Mouse (Mus musculus) lung, embryonic 16.5 days (tissue): Measurements from ENCODE around the gene Atpaf2. TPM values are rescaled to one million over a fixed set of nuclear protein-coding genes. Genes with fewer than 3 reads are reported as not detected.

Experiments used
- ATAC-seq: fragments of 200-750 bp; cut with Nextera tagmentation; 2 replicates; pipeline ENCODE4 v1.8.0; 2017; ENCODE audit warnings: low read depth, mild to moderate bottlenecking, moderate library complexity
- H3K27ac ChIP-seq: fragments of 300-500 bp; sonication (generic); 2 replicates; pipeline ENCODE4 v1.5.1; 2014; ENCODE audit warnings: mild to moderate bottlenecking, control low read depth, low read length
- H3K27me3 ChIP-seq: fragments of 300-500 bp; sonication (generic); 2 replicates; pipeline ENCODE4 v1.6.1; 2014; ENCODE audit warnings: low read depth, low read length, mixed read lengths; ENCODE audit not compliant: control insufficient read depth, insufficient read depth
- H3K36me3 ChIP-seq: fragments of 300-500 bp; sonication (generic); 2 replicates; pipeline ENCODE4 v1.6.1; 2014; ENCODE audit warnings: low read length; ENCODE audit not compliant: control insufficient read depth, insufficient read depth
- H3K4me1 ChIP-seq: fragments of 300-500 bp; sonication (generic); replicated peaks from 2 replicates; pipeline ENCODE4 v1.6.1; 2014; ENCODE audit warnings: low read length, mixed read lengths; ENCODE audit not compliant: control insufficient read depth, insufficient read depth
- H3K4me2 ChIP-seq: fragments of 300-500 bp; sonication (generic); 2 replicates; pipeline ENCODE4 v1.6.1; 2014; ENCODE audit warnings: low read depth, low read length, control low read depth
- H3K4me3 ChIP-seq: fragments of 300-500 bp; sonication (generic); 2 replicates; pipeline ENCODE4 v1.5.1; 2014; ENCODE audit warnings: mild to moderate bottlenecking, low read length, control low read depth
- H3K9ac ChIP-seq: fragments of 300-500 bp; sonication (generic); 2 replicates; pipeline ENCODE4 v1.6.1; 2014; ENCODE audit warnings: low read length, control low read depth
- H3K9me3 ChIP-seq: fragments of 300-500 bp; sonication (generic); 2 replicates; pipeline ENCODE4 v1.6.1; 2016; ENCODE audit warnings: low read length; ENCODE audit not compliant: control insufficient read depth
- WGBS: fragments of 180-500 bp; shearing (Covaris S2); extraction: QIAGEN DNeasy Blood & Tissue Kit; methylation state at CpG from one replicate; pipeline ENCODE4 v1.1.7; 2014; 5-methylcytosine and 5-hydroxymethylcytosine counted together
- polyA plus RNA-seq: library from polyadenylated mRNA; unstranded; fragments of >200 nt; fragmentation: Nextera tagmentation; extraction: Ambion mirVana; gene quantifications from 2 replicates; pipeline ENCODE4 v1.2.1, GENCODE M21; 2015

Gene Atpaf2
- polyA plus RNA-seq, 1 experiment from 2014 or later: 45.9 TPM

GRCm38 (mm10) chr11:60436618-60437017 is 18.4 kb upstream of the Atpaf2 start:
- Histone ChIP-seq H3K9me3 (no peaks in the 10 kb centered on the region), H3K36me3 (peaks cover 18% of the 10 kb centered on the region), H3K4me3 (no peak overlapping the region), H3K9ac (no peak overlapping the region), H3K4me2 (no peak overlapping the region), H3K27me3 (no peaks in the 10 kb centered on the region), H3K4me1 (no peaks in the 10 kb centered on the region), H3K27ac (no peak overlapping the region)
- 84% methylated on average over 3 of the region's 3 CpGs for WGBS
- ATAC-seq: no peak

GRCm38 (mm10) chr11:60435133-60435532 is 16.9 kb upstream of the Atpaf2 start:
- H3K27ac ChIP-seq: no peak overlapping the region
- peaks cover 15% of the 10 kb centered on the region for H3K36me3 ChIP-seq
- no peak overlapping the region for H3K4me2 ChIP-seq
- no peaks in the 10 kb centered on the region for H3K27me3 ChIP-seq
- no peaks in the 10 kb centered on the region for H3K4me1 ChIP-seq
- H3K9me3 ChIP-seq: no peaks in the 10 kb centered on the region
- H3K9ac ChIP-seq: no peak overlapping the region
- ATAC-seq: no peak
- no peak overlapping the region for H3K4me3 ChIP-seq
- 94% methylated on average over 1 of the region's 1 CpGs for WGBS

- Histone ChIP-seq H3K4me1 (no peaks in the 10 kb centered on the region), H3K27me3 (no peaks in the 10 kb centered on the region), H3K9ac (no peak overlapping the region), H3K36me3 (peaks cover 17% of the 10 kb centered on the region), H3K4me2 (no peak overlapping the region), H3K9me3 (no peaks in the 10 kb centered on the region), H3K4me3 (no peak overlapping the region), H3K27ac (no peak overlapping the region)
- no peak for ATAC-seq
These were observed 15.2 kb upstream of the Atpaf2 start for GRCm38 (mm10) chr11:60433501-60433900.

GRCm38 (mm10) chr11:60427628-60428027 is 9.4 kb upstream of the Atpaf2 start:
- H3K27me3 ChIP-seq: no peaks in the 10 kb centered on the region
- 95% methylated on average over 3 of the region's 3 CpGs for WGBS
- no peak overlapping the region for H3K4me3 ChIP-seq
- no peak overlapping the region for H3K9ac ChIP-seq
- H3K36me3 ChIP-seq: peaks cover 10% of the 10 kb centered on the region
- no peaks in the 10 kb centered on the region for H3K9me3 ChIP-seq
- H3K4me2 ChIP-seq: no peak overlapping the region
- no peak overlapping the region for H3K27ac ChIP-seq
- no peak for ATAC-seq
- H3K4me1 ChIP-seq: no peaks in the 10 kb centered on the region

GRCm38 (mm10) chr11:60426417-60426816 is 8.2 kb upstream of the Atpaf2 start:
- no peak overlapping the region for H3K4me3 ChIP-seq
- H3K4me1 ChIP-seq: no peaks in the 10 kb centered on the region
- no peaks in the 10 kb centered on the region for H3K27me3 ChIP-seq
- no peak overlapping the region for H3K9ac ChIP-seq
- 65% methylated on average over 1 of the region's 1 CpGs for WGBS
- H3K27ac ChIP-seq: no peak overlapping the region
- no peak overlapping the region for H3K4me2 ChIP-seq
- peaks cover 9% of the 10 kb centered on the region for H3K36me3 ChIP-seq
- ATAC-seq: no peak
- no peaks in the 10 kb centered on the region for H3K9me3 ChIP-seq

- peaks cover 6% of the 10 kb centered on the region for H3K36me3 ChIP-seq
- no peaks in the 10 kb centered on the region for H3K9me3 ChIP-seq
- no peak overlapping the region for H3K4me3 ChIP-seq
- H3K9ac ChIP-seq: no peak overlapping the region
- no peaks in the 10 kb centered on the region for H3K27me3 ChIP-seq
- ATAC-seq: no peak
- H3K4me1 ChIP-seq: peaks cover 10% of the 10 kb centered on the region
- no peak overlapping the region for H3K4me2 ChIP-seq
- 64% methylated on average over 1 of the region's 1 CpGs for WGBS
- H3K27ac ChIP-seq: no peak overlapping the region
These were observed 4.7 kb upstream of the Atpaf2 start for GRCm38 (mm10) chr11:60423006-60423405.

GRCm38 (mm10) chr11:60422046-60422668 is 3.9 kb upstream of the Atpaf2 start:
- Histone ChIP-seq H3K27me3 (no peaks in the 10 kb centered on the region), H3K9me3 (no peaks in the 10 kb centered on the region), H3K9ac (no peak overlapping the region), H3K36me3 (no peaks in the 10 kb centered on the region), H3K27ac (no peak overlapping the region), H3K4me1 (peaks cover 10% of the 10 kb centered on the region), H3K4me3 (no peak overlapping the region), H3K4me2 (no peak overlapping the region)
- WGBS: 62% methylated on average over 5 of the region's 6 CpGs
- no peak for ATAC-seq

GRCm38 (mm10) chr11:60418473-60418803 is 181 bp upstream of the Atpaf2 start:
- Histone ChIP-seq H3K4me2 (peak overlapping the region; percentile 72), H3K27ac (no peak overlapping the region), H3K9me3 (no peaks in the 10 kb centered on the region), H3K27me3 (no peaks in the 10 kb centered on the region), H3K4me1 (peaks cover 18% of the 10 kb centered on the region), H3K4me3 (peak overlapping the region; percentile 64), H3K9ac (peak overlapping the region; percentile 98), H3K36me3 (no peaks in the 10 kb centered on the region)
- 3% methylated on average over 6 of the region's 6 CpGs for WGBS
- no peak for ATAC-seq

- Histone ChIP-seq H3K36me3 (no peaks in the 10 kb centered on the region), H3K4me1 (peaks cover 18% of the 10 kb centered on the region), H3K27ac (peak within 1 kb of the TSS; percentile 82), H3K9me3 (no peaks in the 10 kb centered on the region), H3K27me3 (no peaks in the 10 kb centered on the region), H3K4me2 (peak within 1 kb of the TSS; percentile 82), H3K9ac (peak within 1 kb of the TSS; percentile 98), H3K4me3 (peak within 1 kb of the TSS; percentile 64)
- peak; percentile 97 for ATAC-seq
- whole genome bisulfite sequencing: 0% methylated on average over 45 of the region's 81 CpGs
These were observed 1.1 kb downstream of the Atpaf2 start, which contains the start of gene Gid4 for GRCm38 (mm10) chr11:60416963-60417716. TSS of gene Gid4 (plus strand) at chr11:60417145.
